Mouse (Mus musculus) right cerebral cortex, postnatal 14 days (tissue): ENCODE measurements at regions not wholly inside any gene's neighbourhood (a gene's known extent, or its start where the extent isn't known, plus 50 kb on each side); places are given as distances from the start of the nearest gene placed in this dataset.

Experiments used
- DNase-seq: peaks from one replicate; pipeline ENCODE4 v3.0.0; 2022

DNA sequence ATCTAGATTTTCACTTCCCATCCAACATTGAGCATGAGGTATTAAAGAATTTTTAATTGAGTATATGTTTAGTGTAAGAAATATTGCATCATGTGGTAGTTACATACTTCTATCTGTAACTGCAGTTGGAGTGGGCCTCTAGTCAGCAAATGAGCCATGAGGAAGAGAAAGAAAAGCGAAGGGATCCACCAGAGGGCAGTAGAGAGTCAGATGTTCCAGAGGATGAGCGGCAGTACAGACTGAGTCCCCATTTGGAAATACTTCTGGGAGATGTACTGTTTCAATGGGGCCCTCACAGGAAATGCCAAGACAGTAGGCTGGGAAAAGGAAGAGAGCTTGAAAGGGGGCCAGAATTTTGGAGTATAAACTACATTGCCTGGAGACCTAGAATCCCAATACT, 221.2 kb downstream of the Myh15 start:
- peak; percentile 66 for DNase-seq

DNA sequence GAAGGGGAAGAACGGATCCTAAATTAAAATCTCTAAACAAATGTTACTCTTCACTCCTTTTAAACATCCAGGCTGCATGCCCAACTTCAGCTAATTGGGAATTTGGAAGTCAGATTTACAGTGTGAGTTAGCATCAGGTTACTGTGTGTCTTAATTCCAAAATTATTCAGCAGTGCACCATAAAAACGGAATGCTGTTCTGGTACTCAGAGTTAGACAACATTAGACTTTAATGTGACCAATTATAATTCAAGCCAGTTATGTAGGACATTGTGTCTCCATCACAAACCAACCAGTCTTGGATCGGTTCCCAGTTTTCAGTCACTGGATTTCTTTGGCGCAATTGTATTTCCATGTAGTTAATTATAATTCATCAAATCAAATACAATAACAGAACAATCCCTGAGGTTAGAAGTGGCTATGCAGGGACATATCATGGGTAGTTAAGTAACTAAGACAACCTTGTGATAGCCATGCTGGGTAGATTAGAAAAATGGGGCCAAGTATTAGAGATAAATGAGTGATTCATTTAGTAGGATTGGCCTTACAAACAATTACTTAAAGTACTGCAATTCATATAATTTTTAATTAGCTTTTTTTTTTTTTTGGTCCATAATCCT, 230.9 kb downstream of the Myh15 start:
- DNase-seq, result no peak

DNA sequence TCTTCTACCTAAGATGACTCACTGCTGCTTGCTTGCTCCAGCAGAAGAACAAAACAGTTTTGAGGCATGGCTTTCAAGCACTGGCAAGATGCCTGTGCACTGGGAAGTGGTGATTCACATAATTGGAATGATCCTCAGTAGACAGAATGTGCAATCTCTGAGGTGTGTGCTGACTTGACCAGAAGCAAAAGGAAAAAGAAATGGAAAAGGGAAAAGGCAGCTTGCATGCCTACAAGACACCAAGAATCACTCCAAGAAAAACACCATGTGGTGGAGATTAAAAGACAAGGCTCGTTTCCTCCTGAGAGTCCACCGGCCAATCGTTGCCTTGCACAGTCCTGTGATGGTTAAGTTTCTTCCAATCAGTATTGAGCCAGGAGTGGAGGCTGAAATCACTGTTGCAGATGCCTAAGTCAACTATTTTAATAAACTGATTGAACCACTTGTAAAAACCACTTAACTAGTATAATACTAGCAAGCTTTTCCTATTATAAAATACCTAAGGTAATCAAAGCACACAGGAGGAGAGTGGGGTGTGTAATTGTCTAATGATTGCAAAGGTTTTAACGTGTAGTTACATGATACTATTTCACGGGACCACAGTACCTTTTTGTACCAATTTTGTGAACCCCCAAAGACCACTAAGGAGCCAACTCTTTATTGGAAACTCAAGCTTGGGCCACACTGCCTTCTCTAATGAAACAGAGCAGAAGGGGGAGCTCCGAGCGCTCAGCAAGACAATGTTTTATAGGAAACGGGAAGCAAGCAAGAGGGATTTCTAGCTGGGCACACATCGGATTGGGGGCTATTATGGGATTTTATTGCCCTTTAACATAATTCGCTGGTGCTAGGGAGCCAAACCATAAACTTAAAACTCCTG, 232.2 kb downstream of the Myh15 start:
- DNase-seq, result peak; percentile 42

DNA sequence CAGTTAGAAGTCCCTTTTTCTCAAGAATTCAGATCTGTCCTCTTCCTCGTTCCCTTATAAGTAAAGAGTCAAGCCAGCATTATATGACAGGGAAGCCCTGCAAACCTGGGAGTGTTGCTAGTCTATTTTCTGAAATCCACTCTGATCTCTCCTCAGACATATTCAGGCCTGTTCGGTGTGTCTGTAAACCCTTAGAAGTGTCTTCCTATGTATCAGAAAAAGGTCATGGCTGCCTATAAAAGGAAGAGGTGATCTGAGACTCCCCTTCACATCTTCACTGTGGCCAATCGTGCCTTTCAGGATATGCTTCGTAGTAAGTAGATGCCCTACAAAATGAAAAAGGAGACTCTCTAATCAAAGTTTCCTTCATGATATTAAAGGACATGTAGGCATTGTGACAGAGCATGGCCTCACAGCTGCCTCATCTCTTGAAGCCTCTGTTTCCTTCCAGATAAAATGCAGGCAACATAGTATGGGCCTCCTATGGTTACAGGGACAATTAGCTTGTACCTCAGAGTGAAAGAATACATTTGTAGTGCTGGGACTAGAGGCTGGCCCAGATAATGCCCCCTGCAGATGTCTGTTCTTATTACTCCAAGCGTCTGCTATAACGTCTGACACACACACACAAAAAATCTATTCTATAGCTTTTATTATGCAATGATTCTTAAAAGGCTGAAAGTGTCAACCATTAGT, 246.5 kb downstream of the Myh15 start:
- DNase-seq, result no peak

DNA sequence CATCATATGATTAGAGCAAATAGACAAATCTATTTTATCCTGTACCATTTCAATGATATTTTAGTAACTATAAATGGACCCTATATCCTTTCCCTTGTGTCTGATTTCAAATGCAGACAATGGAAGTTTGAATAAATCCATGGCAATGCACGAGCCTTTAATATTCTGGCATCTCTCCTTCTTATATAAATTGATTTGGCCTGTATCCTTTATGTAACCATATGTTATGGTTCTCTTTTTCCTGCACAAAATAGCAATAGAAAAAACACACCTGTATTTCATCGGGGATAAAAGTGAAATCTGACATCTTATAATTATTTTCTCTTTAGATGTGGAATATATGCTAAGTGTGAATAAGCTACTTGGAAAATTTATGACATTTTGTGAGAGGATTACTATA, 247.1 kb downstream of the Myh15 start:
- no peak for DNase-seq

DNA sequence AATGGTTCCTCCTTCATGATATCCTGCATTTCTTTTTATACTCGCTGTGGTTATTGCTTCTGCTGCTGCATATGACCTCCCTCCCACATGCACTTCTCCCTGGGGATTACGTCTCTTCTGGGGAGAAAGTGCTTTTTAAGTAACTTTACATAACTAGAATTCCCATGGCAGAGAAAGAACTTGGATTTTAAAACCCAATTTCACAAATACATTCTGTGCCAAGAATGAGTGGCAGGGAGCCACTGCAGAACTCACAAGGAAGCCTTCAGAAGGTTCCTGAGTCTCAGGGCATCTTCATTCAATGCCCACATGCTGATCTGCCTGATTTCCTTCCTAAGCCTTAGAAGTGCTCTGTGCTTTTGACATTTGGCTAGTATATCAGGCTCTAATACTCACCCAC, 259.8 kb downstream of the Myh15 start:
- peak; percentile 8 for DNase-seq

DNA sequence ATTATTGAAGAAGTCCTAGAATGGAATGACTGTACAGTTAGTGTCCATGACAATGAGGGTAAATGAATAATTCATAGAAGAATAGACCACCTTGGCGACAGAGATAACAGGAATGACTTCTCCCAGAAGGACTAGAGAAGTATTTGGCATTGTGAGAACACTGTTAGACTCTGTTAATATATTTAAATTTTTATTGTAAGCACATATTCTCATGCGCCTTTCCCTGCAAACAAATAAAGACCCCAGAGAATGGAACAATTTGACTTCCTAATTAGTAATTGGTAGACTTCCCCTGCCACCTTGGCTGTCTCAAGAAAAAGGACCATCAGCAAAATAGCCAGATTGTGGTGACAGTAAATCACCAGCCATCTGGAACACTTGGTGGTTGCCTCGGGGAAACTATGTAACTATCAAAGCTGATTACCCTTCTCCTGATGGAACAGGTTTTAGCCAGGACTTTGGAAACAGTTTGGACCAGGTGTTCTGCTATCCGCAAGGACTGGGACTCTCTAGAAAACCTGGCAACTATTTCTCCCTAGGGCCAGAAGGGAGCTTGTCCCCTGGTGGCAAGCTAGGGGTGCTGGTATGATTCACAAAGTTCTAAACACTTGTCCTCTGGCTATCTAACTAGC, 261.9 kb downstream of the Myh15 start:
- no peak for DNase-seq

DNA sequence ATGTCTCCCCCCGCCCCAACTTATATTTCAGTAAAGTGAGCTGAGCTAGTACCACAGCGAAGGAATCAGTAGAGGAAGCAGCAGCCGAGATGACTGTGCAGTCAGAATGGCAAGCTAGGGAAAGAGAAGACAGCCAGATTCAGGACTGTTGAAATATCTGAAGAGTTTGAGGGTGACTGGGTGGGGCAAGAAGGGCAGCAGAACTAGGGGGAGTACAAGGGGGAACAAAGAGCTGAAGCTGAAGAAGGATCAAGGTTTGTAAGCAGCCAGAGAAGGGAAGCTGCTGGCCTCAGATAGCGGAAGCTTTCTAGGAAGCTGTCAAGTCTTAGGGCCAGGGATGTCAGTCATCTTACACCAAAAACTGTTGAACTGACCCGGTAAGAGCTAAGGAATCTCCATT, 262.5 kb downstream of the Myh15 start:
- no peak for DNase-seq

DNA sequence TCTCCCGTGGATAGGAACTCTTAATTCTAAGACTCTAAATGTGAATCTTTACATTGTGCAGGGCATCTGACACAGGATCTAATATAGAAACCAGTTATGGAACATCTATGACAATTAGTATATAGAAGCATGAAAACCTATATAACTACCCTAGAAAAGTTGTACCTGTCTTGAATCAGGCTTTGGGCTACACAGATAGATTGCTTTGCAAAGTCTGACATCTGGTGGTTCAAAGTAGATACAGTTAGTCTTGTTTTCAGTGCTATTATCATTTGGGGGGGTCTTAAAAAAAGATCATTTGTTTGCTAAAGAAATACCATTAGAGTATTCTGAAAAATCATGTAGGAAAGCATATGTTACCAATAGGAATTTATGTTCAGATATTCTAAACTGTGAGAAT, 264.7 kb downstream of the Myh15 start:
- no peak for DNase-seq

DNA sequence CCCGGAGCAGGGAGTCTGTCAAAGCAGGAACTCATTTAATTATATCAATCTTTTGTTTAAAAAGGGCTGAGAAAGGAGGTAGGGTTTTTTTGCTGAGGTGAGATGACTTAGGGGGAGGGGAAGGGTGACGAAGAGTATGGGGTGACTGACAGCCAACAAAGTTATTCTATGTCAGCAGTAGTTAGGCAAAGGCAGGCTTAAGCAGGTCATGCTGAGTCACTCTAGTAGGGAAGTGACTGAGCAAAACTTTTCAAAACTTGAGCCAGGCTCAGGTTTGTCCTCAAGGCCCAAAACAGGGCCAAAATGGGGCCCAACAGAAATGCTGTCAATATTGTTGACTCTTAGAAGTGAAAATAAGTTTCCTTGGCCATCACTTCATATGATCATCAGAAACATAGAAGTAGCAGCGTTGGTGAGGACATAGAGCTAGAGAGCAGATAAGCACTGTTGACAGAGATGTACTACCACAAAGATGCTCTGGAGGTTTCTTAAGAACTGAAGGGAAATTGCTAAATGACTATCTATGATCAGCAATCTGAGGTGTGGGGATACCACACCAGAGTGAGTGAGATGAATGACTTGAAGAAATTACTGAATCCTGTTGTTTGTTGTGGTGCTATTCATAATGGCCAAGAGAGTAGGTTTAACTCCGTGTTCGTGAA, 273.6 kb downstream of the Myh15 start:
- DNase-seq, result no peak

DNA sequence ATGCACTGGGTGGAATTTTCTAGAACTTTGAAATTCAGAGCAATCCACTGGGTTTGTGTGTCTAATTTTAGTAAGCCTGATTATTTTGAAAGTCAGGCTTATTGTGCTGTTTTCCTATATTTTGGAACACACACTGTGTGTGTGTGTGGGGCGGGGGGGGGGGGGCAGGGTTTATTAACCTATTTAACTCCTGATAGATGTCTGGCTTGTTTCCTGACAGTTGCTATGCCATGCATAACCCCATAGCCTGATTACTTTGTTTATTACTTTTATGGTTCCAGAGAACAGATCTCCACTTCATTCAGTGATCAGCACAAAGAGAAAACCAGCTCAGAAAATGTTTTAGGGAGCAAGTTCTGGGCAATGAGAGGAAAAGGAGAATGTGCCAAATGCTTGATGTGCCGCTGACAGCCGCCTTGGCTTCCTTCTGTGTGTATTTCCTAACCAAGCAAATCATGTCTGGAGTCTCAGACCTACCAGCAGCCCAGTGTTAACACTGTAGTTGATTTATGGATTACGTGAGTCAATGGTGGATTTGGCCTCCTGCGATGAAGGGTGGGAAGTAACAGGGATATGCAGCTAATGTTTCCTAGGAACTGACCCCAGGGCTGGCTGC, 274.9 kb downstream of the Myh15 start:
- no peak for DNase-seq

DNA sequence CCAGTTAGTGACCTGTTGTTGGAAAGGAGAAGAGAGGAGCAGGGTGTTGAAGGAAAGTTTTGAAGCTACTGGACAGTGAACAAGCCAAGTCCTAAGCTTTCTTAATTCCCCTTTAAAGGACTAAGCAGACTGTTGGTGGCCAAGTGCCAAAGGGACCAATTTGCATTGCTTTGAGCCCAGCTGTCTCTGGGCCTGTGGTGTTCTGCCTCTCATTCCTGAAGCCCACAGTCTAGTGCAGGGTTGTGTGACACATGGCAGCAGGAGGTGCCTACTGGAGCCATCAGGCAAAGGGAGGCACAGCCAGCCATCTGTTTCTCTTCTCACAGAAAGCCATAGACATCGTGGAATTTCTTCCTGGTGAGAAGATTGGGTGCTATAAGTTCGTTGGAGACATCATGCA, 278.6 kb downstream of the Myh15 start:
- DNase-seq, result peak; percentile 50

DNA sequence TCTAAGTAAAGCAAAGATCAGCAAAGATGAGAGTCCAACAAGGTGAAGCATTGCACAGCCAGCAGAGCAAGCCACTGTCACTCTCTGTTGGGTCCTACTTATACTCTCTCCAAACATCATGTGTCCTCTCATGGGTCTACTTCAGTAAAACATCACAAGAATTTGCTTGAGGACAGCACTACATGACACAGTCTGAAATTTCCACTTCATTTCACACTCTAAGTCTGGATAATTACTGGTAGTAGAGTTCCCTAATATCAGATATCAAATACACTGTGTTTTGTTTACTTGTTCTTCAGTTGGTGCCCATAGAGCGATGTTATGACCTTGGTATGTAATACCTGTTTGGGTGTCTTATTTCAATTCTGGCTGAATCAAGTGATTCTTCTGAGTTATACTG, 280.7 kb downstream of the Myh15 start:
- DNase-seq, result no peak

DNA sequence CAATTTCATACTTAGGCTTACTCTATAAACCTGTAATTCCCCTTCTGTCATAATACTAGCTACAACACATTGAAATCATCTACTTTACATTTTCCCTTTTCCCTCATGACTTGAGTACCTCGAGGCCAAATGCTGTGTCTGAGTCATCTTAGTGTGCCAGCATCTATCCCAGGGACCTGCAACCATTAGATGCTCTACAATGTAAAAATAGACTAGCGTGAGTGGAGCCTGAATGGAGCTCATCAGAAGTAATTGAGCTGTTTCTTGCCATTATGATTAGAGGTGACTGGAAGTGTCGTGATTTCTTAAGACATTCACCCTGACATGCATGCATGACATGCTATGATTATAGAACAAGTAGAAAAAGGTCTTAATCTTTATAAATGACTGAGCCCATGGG, 301.1 kb downstream of the Myh15 start:
- DNase-seq, result no peak

DNA sequence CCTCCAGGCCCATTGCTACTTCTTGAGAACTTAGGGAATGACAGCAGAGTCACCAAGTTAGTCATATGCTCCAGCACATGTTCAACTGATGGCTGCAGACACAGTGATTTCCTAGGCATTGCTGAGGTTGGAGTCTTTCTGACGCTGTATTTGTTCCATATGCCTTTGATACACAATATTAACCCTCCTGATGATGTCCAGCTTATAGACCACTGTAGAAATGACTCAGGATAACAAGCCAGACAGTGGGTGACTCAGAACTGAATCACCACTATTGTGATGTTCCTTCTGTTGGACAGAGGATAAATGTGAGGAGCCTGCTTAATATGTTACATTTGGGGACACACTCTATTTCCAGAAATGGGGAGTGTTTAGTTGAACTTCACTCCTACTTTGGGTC, 304.4 kb downstream of the Myh15 start:
- no peak for DNase-seq

DNA sequence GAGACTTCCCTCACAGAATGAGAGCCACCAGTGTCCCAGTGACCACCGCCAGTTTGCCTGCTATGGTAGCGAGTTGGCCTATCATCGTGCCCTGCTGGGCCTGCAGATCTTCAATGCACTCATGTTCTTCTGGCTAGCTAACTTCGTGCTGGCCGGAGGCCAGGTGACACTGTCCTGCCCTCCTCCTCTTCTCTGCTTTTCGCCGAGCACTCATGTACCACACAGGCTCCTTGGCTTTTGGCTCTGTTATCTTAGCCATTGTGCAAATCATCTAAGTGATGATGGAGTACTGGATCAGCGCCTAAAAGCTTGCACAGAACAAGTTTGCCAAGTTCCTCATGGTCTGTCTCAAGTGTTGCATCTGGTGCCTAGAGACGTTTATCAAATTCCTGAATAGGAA, 312.2 kb downstream of the Myh15 start:
- no peak for DNase-seq

DNA sequence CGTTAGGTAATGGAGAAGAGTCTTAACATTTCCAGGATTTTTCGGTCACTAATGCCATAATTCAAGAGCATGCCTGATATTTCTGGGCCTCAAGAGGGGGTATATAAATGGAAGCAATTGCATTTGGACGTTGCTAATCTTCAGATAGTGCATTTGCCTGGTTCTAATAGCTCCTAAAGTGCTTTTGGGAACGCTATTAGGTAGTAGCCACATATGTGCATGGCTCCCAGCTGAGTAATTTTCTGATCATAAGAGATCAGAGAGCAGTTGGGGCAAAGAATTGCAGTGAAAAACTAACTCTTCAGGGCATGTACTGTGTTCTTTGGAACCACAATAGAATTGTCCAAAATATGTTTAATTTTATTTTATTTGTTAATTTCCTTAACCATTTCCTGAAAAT, 317.8 kb downstream of the Myh15 start:
- no peak for DNase-seq

DNA sequence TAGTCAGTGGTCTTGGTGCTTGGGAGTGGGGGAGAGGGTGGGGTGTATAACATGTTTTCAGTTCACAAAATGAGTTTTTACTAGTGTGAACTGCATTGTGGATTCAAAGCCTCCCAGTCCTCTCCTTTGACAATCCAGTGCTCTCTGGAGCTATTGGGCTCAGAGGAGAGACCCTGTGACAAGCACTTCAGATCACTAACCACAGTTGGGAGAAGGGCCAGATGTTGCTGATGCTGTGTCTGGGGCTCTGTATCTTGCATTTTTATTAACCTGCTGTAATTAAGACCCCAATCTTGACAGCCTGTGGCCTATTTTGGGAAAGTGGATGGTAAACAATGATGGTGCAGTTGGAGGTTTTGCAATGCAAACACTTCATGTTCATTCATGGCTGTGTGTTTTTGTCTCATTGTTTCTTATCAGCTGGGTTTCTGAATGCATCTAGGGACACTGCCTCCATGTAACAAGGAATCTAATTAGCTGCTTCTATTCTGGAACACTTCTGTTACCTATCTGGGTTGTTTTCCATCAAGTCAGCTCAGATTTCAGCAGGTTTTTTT, 320.0 kb upstream of the Ift57 start:
- no peak for DNase-seq

DNA sequence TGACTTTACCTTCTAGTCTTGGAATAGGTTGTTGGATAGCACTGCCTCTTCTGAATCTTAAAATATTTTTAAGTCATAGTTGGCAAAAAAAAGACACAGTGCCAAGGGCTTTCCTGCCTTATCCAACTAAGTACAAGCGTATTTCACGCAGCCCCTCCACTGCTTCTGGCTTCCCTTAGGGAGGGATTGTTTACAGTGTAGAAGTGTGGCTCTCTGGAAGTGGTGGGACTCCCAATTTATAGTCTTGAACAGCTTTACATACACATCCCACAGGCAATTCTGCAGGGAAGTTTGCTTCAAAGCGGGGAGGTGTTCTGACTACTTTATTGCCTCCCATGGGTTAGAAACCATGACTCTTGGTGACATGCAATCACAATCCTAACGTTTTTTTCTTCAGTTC, 310.9 kb upstream of the Ift57 start:
- no peak for DNase-seq

DNA sequence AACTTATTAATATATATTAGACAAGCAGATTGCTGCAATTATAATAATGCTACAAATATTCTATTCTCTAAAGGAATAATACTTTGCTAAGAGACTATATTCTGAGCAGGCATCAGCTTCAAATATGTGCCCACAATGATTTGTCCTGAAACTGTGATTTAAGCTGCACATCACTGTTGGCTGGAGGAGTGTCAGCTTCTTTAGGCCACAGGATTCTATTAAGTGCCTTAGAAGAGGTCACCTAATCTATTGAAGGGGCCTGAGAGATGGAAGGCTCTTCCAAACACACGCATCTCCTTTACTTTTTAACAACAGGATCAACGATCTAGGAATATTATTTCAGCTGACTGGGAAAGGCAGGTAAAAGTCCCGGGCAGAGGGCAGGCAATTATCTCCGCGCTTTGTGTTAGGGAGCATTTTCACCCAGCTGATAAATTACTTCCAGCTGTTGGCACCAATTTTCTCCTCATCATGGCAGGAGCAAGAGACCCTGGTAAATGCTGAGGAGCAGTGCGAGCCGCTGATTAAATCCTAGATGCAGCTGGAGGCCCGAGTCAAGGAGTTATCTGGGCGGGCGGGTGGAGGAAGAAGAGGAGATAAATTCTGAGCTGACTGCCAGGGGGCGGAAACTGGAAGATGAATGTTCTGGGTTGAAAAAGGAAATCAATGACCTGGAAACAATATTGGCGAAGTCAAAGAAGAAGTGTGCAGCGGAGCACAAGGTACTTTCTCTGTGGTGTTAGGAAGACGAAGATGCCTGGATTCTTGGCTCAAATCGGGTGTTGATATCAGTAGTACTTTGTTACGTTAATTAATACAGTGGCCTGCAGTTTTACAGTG, 290.9 kb upstream of the Ift57 start:
- DNase-seq, result no peak

DNA sequence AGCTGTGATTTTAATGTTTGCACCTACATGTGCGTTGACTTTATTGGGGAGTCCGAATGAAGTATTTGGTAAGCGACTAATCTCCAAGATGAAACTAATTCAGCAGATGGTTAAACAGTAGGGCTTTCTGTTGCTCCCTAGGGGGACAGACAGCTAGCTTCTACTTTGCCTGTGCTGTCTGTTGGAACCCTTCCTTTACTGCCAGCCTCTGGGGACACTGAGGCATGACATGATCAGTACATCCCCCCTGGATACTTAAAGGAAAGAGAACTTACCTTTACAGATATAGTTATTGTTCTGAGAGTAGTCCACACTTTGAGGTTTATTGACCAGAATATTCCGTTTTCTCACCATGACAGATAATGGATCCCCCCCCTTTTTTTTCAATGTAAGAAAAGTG, 289.8 kb upstream of the Ift57 start:
- DNase-seq, result no peak
